Mouse (Mus musculus) ES-CJ7 (cell line): ENCODE results near the gene Fut4.
"Not testable (repeated sequence)": the region's sequence is repeated elsewhere in the genome, so short reads cannot be mapped to it uniquely, and the experiment has no call there.

Experiments used
- DNase-seq: peaks from one replicate; pipeline ENCODE4 v3.0.0; 2011; ENCODE audit warnings: low read depth, low spot score

Fut4 gene

GRCm38 (mm10) chr9:14726005-14726404 is 26.2 kb downstream of the Fut4 start:
- no peak for DNase-seq

- DNase-seq, result no peak
These were observed 27.3 kb downstream of the Fut4 start for GRCm38 (mm10) chr9:14724755-14725420.

- DNase-seq, result no peak
These were observed 30.6 kb downstream of the Fut4 start for GRCm38 (mm10) chr9:14721610-14722009.

- DNase-seq, result no peak
These were observed 31.8 kb downstream of the Fut4 start for GRCm38 (mm10) chr9:14720384-14720783.

GRCm38 (mm10) chr9:14718332-14718691 is 33.9 kb downstream of the Fut4 start:
- no peak for DNase-seq

GRCm38 (mm10) chr9:14717689-14718331 is 34.4 kb downstream of the Fut4 start:
- no peak for DNase-seq

GRCm38 (mm10) chr9:14715258-14715657 is 36.9 kb downstream of the Fut4 start:
- DNase-seq, result no peak

GRCm38 (mm10) chr9:14710910-14711309 is 41.3 kb downstream of the Fut4 start:
- DNase-seq, result no peak

GRCm38 (mm10) chr9:14705321-14706162 is 46.7 kb downstream of the Fut4 start:
- no peak for DNase-seq

GRCm38 (mm10) chr9:14700795-14701194 is 51.4 kb downstream of the Fut4 start:
- DNase-seq, result not testable (repeated sequence)

GRCm38 (mm10) chr9:14699288-14699640 is 52.9 kb downstream of the Fut4 start:
- DNase-seq, result no peak

GRCm38 (mm10) chr9:14698582-14699287 is 53.5 kb downstream of the Fut4 start:
- DNase-seq, result peak; percentile 85
